ENCODE assay signal across 8 mouse cellular contexts in genomic region chr14:26971106-26971789, GRCm38 (mm10). TPM values are rescaled to one million over a fixed set of nuclear protein-coding genes. Genes with fewer than 3 reads are reported as not detected.
DNase-seq lines count a peak whose midpoint lies in the region; ATAC-seq lines count a peak whose summit lies in the region.

Gene Appl1 (minus strand): TSS chr14:26971232.

- no peak for DNase-seq in kidney, postnatal 25 days
- peak; percentile 20 for DNase-seq in MN1 (ENCODE audit: low spot score)
- DNase-seq in hindbrain, embryonic 11.5 days (ENCODE audit: low spot score): no peak
- no peak for DNase-seq in liver, embryonic 13.5 days
- no peak for DNase-seq in embryo, embryonic 11 days

- no peaks in the 10 kb centered on the region for H3K9me3 ChIP-seq in kidney, embryonic 15.5 days (replicated peaks)
- H3K9me3 ChIP-seq in forebrain, embryonic 15.5 days: no peaks in the 10 kb centered on the region
- H3K9me3 ChIP-seq in hindbrain, embryonic 11.5 days (ENCODE audit: control insufficient read depth, low read length): no peaks in the 10 kb centered on the region
- no peaks in the 10 kb centered on the region for H3K9me3 ChIP-seq in liver, embryonic 13.5 days (replicated peaks)
- H3K9me3 ChIP-seq in stomach, embryonic 14.5 days (ENCODE audit: control insufficient read depth, low read depth, low read length): no peaks in the 10 kb centered on the region

- peaks cover 13% of the 10 kb centered on the region; the same call in 1 of the 2 replicates for H3K4me1 ChIP-seq in kidney, embryonic 15.5 days
- peaks cover 17% of the 10 kb centered on the region for H3K4me1 ChIP-seq in forebrain, embryonic 15.5 days
- H3K4me1 ChIP-seq in hindbrain, embryonic 11.5 days (replicated peaks; ENCODE audit: control insufficient read depth, insufficient read depth, low read length): no peaks in the 10 kb centered on the region
- peaks cover 33% of the 10 kb centered on the region for H3K4me1 ChIP-seq in liver, embryonic 13.5 days (replicated peaks)
- H3K4me1 ChIP-seq in stomach, embryonic 14.5 days (ENCODE audit: control insufficient read depth, insufficient read depth, low read length): peaks cover 9% of the 10 kb centered on the region; the same call in 1 of the 2 replicates

- H3K4me3 ChIP-seq in kidney, embryonic 15.5 days (replicated peaks): peak within 1 kb of the TSS; percentile 92
- H3K4me3 ChIP-seq in forebrain, embryonic 15.5 days: peak within 1 kb of the TSS; percentile 82
- H3K4me3 ChIP-seq in hindbrain, embryonic 11.5 days (ENCODE audit: low read depth, low read length): peak within 1 kb of the TSS; percentile 94
- peak within 1 kb of the TSS; percentile 87 for H3K4me3 ChIP-seq in liver, embryonic 13.5 days (replicated peaks)
- H3K4me3 ChIP-seq in stomach, embryonic 14.5 days (ENCODE audit: low read depth, low read length): peak within 1 kb of the TSS; percentile 75

- H3K27ac ChIP-seq in kidney, embryonic 15.5 days: peak within 1 kb of the TSS; percentile 95
- H3K27ac ChIP-seq in forebrain, embryonic 15.5 days (replicated peaks): peak within 1 kb of the TSS; percentile 83
- H3K27ac ChIP-seq in hindbrain, embryonic 11.5 days (ENCODE audit: low read depth, low read length): peak within 1 kb of the TSS; percentile 86
- peak within 1 kb of the TSS; percentile 58; the same call in 1 of the 2 replicates for H3K27ac ChIP-seq in liver, embryonic 13.5 days
- peak within 1 kb of the TSS; percentile 82 for H3K27ac ChIP-seq in stomach, embryonic 14.5 days (ENCODE audit: low read length)

- H3K27me3 ChIP-seq in kidney, embryonic 15.5 days: no peaks in the 10 kb centered on the region
- H3K27me3 ChIP-seq in forebrain, embryonic 15.5 days: no peaks in the 10 kb centered on the region
- no peaks in the 10 kb centered on the region for H3K27me3 ChIP-seq in hindbrain, embryonic 11.5 days (ENCODE audit: control insufficient read depth, insufficient read depth, low read length)
- H3K27me3 ChIP-seq in liver, embryonic 13.5 days: 0 out of 2 replicates have a peak, but pooled peaks cover 3% of the 10 kb centered on the region
- no peaks in the 10 kb centered on the region for H3K27me3 ChIP-seq in stomach, embryonic 14.5 days (ENCODE audit: control insufficient read depth, insufficient read depth, low read length)

- ATAC-seq in kidney, embryonic 15.5 days (replicated peaks; ENCODE audit: low FRiP score): no peak
- ATAC-seq in forebrain, embryonic 15.5 days (replicated peaks): no peak
- ATAC-seq in hindbrain, embryonic 11.5 days (ENCODE audit: low FRiP score): no peak
- ATAC-seq in liver, embryonic 13.5 days (ENCODE audit: low read depth): no peak
- ATAC-seq in stomach, embryonic 14.5 days (ENCODE audit: insufficient number of reproducible peaks, insufficient read depth, low FRiP score, low read depth): no peak

- H3K36me3 ChIP-seq in kidney, embryonic 15.5 days: no peaks in the 10 kb centered on the region
- no peaks in the 10 kb centered on the region for H3K36me3 ChIP-seq in forebrain, embryonic 15.5 days
- H3K36me3 ChIP-seq in hindbrain, embryonic 11.5 days (ENCODE audit: control insufficient read depth, insufficient read depth, low read length): no peaks in the 10 kb centered on the region
- no peaks in the 10 kb centered on the region for H3K36me3 ChIP-seq in liver, embryonic 13.5 days
- no peaks in the 10 kb centered on the region for H3K36me3 ChIP-seq in stomach, embryonic 14.5 days (ENCODE audit: control insufficient read depth, insufficient read depth, low read length)

- peak within 1 kb of the TSS; percentile 92 for H3K9ac ChIP-seq in kidney, embryonic 15.5 days
- H3K9ac ChIP-seq in forebrain, embryonic 15.5 days (replicated peaks): peak within 1 kb of the TSS; percentile 63
- peak within 1 kb of the TSS; percentile 87 for H3K9ac ChIP-seq in hindbrain, embryonic 11.5 days (ENCODE audit: low read depth, low read length)
- peak within 1 kb of the TSS; percentile 87 for H3K9ac ChIP-seq in liver, embryonic 13.5 days
- H3K9ac ChIP-seq in stomach, embryonic 14.5 days (replicated peaks; ENCODE audit: low read depth, low read length): peak within 1 kb of the TSS; percentile 66

- 43% methylated on average over 10 of the region's 10 CpGs for WGBS in kidney, embryonic 15.5 days
- 36% methylated on average over 10 of the region's 10 CpGs for WGBS in forebrain, embryonic 15.5 days
- 52% methylated on average over 10 of the region's 10 CpGs for WGBS in hindbrain, embryonic 11.5 days
- WGBS in liver, embryonic 13.5 days (ENCODE audit: insufficient replicate concordance): 22% methylated on average over 10 of the region's 10 CpGs
- WGBS in stomach, embryonic 14.5 days: 40% methylated on average over 10 of the region's 10 CpGs

- H3K4me2 ChIP-seq in kidney, embryonic 15.5 days: peak within 1 kb of the TSS; percentile 62
- peak within 1 kb of the TSS; percentile 58 for H3K4me2 ChIP-seq in forebrain, embryonic 15.5 days (replicated peaks)
- peak within 1 kb of the TSS; percentile 63 for H3K4me2 ChIP-seq in hindbrain, embryonic 11.5 days (replicated peaks; ENCODE audit: low read depth, low read length)
- H3K4me2 ChIP-seq in liver, embryonic 13.5 days: peak within 1 kb of the TSS; percentile 100
- H3K4me2 ChIP-seq in stomach, embryonic 14.5 days (replicated peaks; ENCODE audit: low read depth, low read length): peak within 1 kb of the TSS; percentile 69

RNA-seq across cellular contexts. Expression of gene Appl1, which starts in this region (rescaled TPM):
- 39.2 and 41.8 TPM in 2 replicates for polyA plus RNA-seq in kidney, embryonic 15.5 days (2015; fragmentation: Nextera tagmentation; extraction: Ambion mirVana)
- 65.8 and 66.4 TPM in 2 replicates for polyA plus RNA-seq in forebrain, embryonic 15.5 days (2015; fragmentation: Nextera tagmentation; extraction: Ambion mirVana)
- polyA plus RNA-seq in hindbrain, embryonic 11.5 days (2014; fragmentation: Nextera tagmentation; extraction: Ambion mirVana): 47.7 and 62.6 TPM in 2 replicates
- 6.0 and 8.6 TPM in 2 replicates for polyA plus RNA-seq in liver, embryonic 13.5 days (2015; fragmentation: Nextera tagmentation; extraction: Ambion mirVana)
- polyA plus RNA-seq in stomach, embryonic 14.5 days (2014; fragmentation: Nextera tagmentation; extraction: Ambion mirVana): 61.3 and 63.4 TPM in 2 replicates
